Mouse (Mus musculus) ES-Bruce4 (cell line): ENCODE data around the gene Fcer1a. TPM values are rescaled to one million over a fixed set of nuclear protein-coding genes. Genes with fewer than 3 reads are reported as not detected.

ENCODE experiments used
- H3K27ac ChIP-seq: 2 replicates; pipeline ENCODE4 v1.5.1; 2012; ENCODE audit warnings: low read length, inconsistent platforms; ENCODE audit not compliant: insufficient read depth
- H3K27me3 ChIP-seq: 2 replicates; pipeline ENCODE4 v1.6.1; 2012; ENCODE audit warnings: mild to moderate bottlenecking, low read length, inconsistent platforms; ENCODE audit not compliant: control insufficient read depth, poor library complexity, insufficient read depth, severe bottlenecking
- H3K36me3 ChIP-seq: 2 replicates; pipeline ENCODE4 v1.6.1; 2012; ENCODE audit warnings: inconsistent platforms, mild to moderate bottlenecking, low read length, moderate library complexity; ENCODE audit not compliant: control insufficient read depth, poor library complexity, insufficient read depth, severe bottlenecking
- H3K4me1 ChIP-seq: one replicate; pipeline ENCODE4 v1.8.1; 2011; ENCODE audit warnings: low read length; ENCODE audit not compliant: control insufficient read depth, insufficient read depth
- H3K4me3 ChIP-seq: 2 replicates; pipeline ENCODE4 v1.5.1; 2011; ENCODE audit warnings: low read depth, mild to moderate bottlenecking, low read length
- H3K9ac ChIP-seq: 2 replicates; pipeline ENCODE4 v1.6.1; 2012; ENCODE audit warnings: low read depth, mild to moderate bottlenecking, inconsistent platforms; ENCODE audit not compliant: poor library complexity, severe bottlenecking
- H3K9me3 ChIP-seq: replicated peaks from 2 replicates; pipeline ENCODE4 v1.6.1; 2012; ENCODE audit warnings: mild to moderate bottlenecking, low read length, inconsistent platforms; ENCODE audit not compliant: control insufficient read depth, poor library complexity, insufficient read depth, severe bottlenecking
- CTCF ChIP-seq: IDR thresholded peaks from one replicate; pipeline ENCODE4 v1.8.1; 2011; ENCODE audit warnings: low read depth, low read length
- EP300 ChIP-seq: IDR thresholded peaks from 2 replicates; pipeline ENCODE4 v1.6.1; 2011; ENCODE audit warnings: low read depth, low read length; ENCODE audit not compliant: insufficient read depth
- POLR2A ChIP-seq: IDR thresholded peaks from one replicate; pipeline ENCODE4 v1.8.1; 2011; ENCODE audit warnings: low read length; ENCODE audit not compliant: insufficient read depth
- polyA plus RNA-seq: library from polyadenylated mRNA; stranded (reverse); fragments of >200 nt; gene quantifications from 2 replicates; pipeline ENCODE4 v1.2.4, GENCODE M21; 2011; ENCODE audit warnings: low read depth; ENCODE audit not compliant: missing spikeins, insufficient read depth, insufficient read length

Fcer1a gene
- polyA plus RNA-seq, 1 experiment: not detected

DNA sequence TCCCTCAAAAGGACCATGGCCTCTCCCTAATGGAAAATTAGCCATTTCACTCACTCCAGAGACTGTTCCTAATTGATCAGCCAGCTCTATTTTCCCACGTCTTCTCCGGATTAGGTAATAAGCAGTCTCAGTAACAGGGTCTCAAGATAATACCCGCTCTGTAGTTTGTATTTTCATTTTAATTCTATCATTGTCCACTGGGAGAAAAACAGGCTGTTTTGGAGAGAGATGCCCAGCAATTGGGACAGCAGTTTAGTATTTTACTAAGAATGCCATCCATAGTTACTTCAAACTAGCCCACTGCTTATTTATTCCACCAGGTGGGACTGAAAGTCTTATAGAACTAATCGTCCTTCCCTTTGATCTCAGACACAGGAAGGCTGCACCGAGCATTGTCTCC lies 29.5 kb downstream of the Fcer1a start, which contains the start of gene Olfr218:
TSS of gene Olfr218 (plus strand) at position 301 of the 400 bp plus-strand sequence.
- no peaks in the 10 kb centered on the region for H3K9me3 ChIP-seq
- no peak within 1 kb of the TSS for H3K9ac ChIP-seq
- no peak within 1 kb of the TSS for H3K27ac ChIP-seq
- TF ChIP-seq EP300 (no peak), POLR2A (no peak), CTCF (no peak)
- H3K4me3 ChIP-seq: no peak within 1 kb of the TSS
- no peaks in the 10 kb centered on the region for H3K4me1 ChIP-seq
- H3K36me3 ChIP-seq: no peaks in the 10 kb centered on the region
- no peaks in the 10 kb centered on the region for H3K27me3 ChIP-seq

DNA sequence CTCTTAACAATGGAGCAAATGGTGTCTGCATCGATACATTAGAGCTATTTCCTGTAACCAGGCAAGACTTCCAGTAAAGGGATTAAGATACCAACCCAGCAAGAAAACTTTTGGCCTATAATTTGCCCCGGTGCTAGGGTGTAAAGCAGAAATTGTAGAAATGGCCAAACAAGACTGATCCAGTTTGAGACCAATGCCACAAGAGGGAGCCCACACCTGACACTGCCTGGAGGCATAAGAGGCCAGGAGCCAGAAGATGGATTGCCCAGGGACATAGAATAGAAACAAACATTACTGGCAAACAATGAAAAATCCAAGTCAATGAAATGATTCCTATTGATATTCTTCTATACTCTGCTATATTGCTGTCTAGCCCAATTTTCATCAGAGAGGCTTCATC lies 30.7 kb downstream of the Fcer1a start:
- Histone ChIP-seq H3K27me3 (no peaks in the 10 kb centered on the region), H3K9me3 (no peaks in the 10 kb centered on the region), H3K4me1 (no peaks in the 10 kb centered on the region), H3K27ac (no peak overlapping the region), H3K9ac (no peak overlapping the region), H3K4me3 (no peak overlapping the region), H3K36me3 (no peaks in the 10 kb centered on the region)
- TF ChIP-seq POLR2A (no peak), CTCF (no peak), EP300 (no peak)

DNA sequence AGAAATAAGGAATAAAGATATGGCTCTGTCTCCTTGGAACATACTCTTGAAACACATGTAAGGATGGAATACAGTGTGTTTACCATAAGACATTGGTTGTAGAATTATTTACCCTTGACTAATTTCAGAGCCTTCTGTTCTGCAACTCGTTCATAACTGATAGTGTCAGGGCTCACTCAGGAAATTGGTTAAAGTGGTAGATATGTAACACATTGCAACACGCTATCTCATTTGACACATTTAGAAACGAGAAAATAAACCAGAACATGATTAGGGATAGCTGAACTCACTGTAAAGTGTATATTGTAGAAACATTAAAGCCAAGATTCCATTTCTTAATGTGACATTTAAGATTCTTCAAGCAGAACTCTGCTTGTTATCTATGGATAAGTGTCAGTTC lies 35.0 kb downstream of the Fcer1a start:
- TF ChIP-seq POLR2A (no peak), EP300 (no peak), CTCF (no peak)
- H3K27me3 ChIP-seq: no peaks in the 10 kb centered on the region
- no peak overlapping the region for H3K9ac ChIP-seq
- no peak overlapping the region for H3K27ac ChIP-seq
- H3K36me3 ChIP-seq: no peaks in the 10 kb centered on the region
- H3K4me3 ChIP-seq: no peak overlapping the region
- H3K9me3 ChIP-seq: no peaks in the 10 kb centered on the region
- H3K4me1 ChIP-seq: no peaks in the 10 kb centered on the region

DNA sequence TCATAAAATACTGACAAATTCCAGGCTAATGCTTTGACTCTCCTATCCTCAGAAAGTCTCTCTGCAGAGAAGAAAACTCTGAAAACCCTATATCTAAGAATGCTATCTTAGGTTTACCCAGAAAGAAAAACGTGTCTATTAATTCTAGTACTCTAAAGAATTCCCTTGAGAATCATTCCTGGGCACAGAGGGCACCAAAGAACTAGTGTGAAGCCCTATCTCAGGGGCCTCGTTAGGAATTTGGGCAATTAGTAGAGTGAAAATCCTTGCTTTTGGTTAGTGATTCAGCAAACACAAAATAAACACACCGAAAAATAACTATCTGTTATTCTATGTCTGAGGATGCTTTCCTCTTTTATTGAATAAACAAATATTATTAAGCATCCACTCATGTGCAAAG lies 36.5 kb downstream of the Fcer1a start, which contains the start of gene Olfr1406:
TSS of gene Olfr1406 (minus strand) at position 101 of the 400 bp plus-strand sequence.
- Histone ChIP-seq H3K27me3 (no peaks in the 10 kb centered on the region), H3K36me3 (no peaks in the 10 kb centered on the region), H3K9me3 (no peaks in the 10 kb centered on the region), H3K27ac (no peak within 1 kb of the TSS), H3K4me1 (no peaks in the 10 kb centered on the region), H3K4me3 (no peak within 1 kb of the TSS), H3K9ac (no peak within 1 kb of the TSS)
- no peak for TF ChIP-seq POLR2A
- no peak for TF ChIP-seq EP300
- no peak for TF ChIP-seq CTCF

DNA sequence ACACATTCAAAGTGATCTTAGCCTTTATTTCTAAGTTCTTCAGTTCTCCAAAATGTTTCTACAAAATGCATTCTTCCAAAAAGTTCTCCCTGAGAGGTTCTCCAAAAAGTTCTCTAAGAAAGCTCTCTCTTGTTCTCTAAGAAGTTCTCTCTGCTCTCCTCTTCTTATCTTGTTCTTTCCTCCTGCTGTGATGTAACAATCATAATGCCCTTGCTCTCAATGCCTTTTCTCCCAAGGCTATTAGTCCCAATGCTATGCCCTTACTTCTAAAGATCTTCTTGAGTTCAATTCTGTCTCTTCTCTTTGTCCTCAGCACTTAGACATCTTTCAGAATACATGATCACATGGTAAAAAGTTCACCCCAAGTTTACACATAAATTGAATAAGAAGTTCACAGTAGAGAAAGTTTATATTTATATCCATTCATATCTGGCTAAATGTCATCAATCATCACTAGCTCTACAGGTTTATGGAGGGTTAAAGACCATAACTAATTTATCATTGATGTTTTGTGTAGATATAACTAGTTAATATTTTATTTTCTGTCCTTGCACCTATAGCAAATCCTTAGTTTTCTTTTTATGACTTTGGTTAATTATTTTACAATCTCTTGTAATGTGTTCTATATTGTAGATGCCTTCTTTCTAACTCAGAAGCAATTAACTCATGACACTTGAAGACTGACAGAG lies 52.7 kb downstream of the Fcer1a start:
- Histone ChIP-seq H3K27ac (no peak overlapping the region), H3K4me1 (no peaks in the 10 kb centered on the region), H3K4me3 (no peak overlapping the region), H3K36me3 (no peaks in the 10 kb centered on the region), H3K9me3 (no peaks in the 10 kb centered on the region), H3K27me3 (no peaks in the 10 kb centered on the region), H3K9ac (no peak overlapping the region)
- TF ChIP-seq CTCF (no peak), EP300 (no peak), POLR2A (no peak)

Other genes starting within 250 kb of the Fcer1a start
- not detected in 2 replicates for gene Olfr1408, start 89.8 kb downstream of the Fcer1a start, polyA plus RNA-seq
- gene Olfr1406, start 36.6 kb downstream of the Fcer1a start, polyA plus RNA-seq: not detected in 2 replicates
- not detected in 2 replicates for gene Olfr218, start 29.4 kb downstream of the Fcer1a start, polyA plus RNA-seq
- gene Olfr1404, start 14.8 kb downstream of the Fcer1a start, polyA plus RNA-seq: not detected in 2 replicates
- not detected in 2 replicates for gene Olfr418, start 38.8 kb upstream of the Fcer1a start, polyA plus RNA-seq
- not detected in 2 replicates for gene Mptx2, start 50.6 kb upstream of the Fcer1a start, polyA plus RNA-seq
- gene Ackr1, start 106.5 kb upstream of the Fcer1a start, polyA plus RNA-seq: not detected in 2 replicates
- gene Aim2, start 123.7 kb upstream of the Fcer1a start, polyA plus RNA-seq: 38.9 and 49.8 TPM in 2 replicates
- 0.44 and 0.70 TPM in 2 replicates for gene Cadm3, start 140.5 kb upstream of the Fcer1a start, polyA plus RNA-seq